Mouse (Mus musculus) forebrain, embryonic 15.5 days (tissue): ENCODE results near the gene Map1lc3a. TPM values are rescaled to one million over a fixed set of nuclear protein-coding genes. Genes with fewer than 3 reads are reported as not detected.

Source experiments
- ATAC-seq: fragments of 200-750 bp; cut with Nextera tagmentation; replicated peaks from 2 replicates; pipeline ENCODE4 v1.8.0; 2017; ENCODE audit warnings: mild to moderate bottlenecking, moderate TSS enrichment, moderate library complexity
- H3K27ac ChIP-seq: fragments of 300-500 bp; sonication (generic); replicated peaks from 2 replicates; pipeline ENCODE4 v1.5.1; 2015; ENCODE audit warnings: mild to moderate bottlenecking, inconsistent platforms
- H3K27me3 ChIP-seq: fragments of 300-500 bp; sonication (generic); 2 replicates; pipeline ENCODE4 v1.6.1; 2015; ENCODE audit warnings: inconsistent platforms
- H3K36me3 ChIP-seq: fragments of 300-500 bp; sonication (generic); 2 replicates; pipeline ENCODE4 v1.6.1; 2015; ENCODE audit warnings: mild to moderate bottlenecking, inconsistent platforms
- H3K4me1 ChIP-seq: fragments of 300-500 bp; sonication (generic); 2 replicates; pipeline ENCODE4 v1.6.1; 2015; ENCODE audit warnings: inconsistent platforms
- H3K4me2 ChIP-seq: fragments of 300-500 bp; sonication (generic); replicated peaks from 2 replicates; pipeline ENCODE4 v1.6.1; 2015; ENCODE audit warnings: mild to moderate bottlenecking, inconsistent platforms
- H3K4me3 ChIP-seq: fragments of 300-500 bp; sonication (generic); 2 replicates; pipeline ENCODE4 v1.5.1; 2015; ENCODE audit warnings: mild to moderate bottlenecking, inconsistent platforms
- H3K9ac ChIP-seq: fragments of 300-500 bp; sonication (generic); replicated peaks from 2 replicates; pipeline ENCODE4 v1.6.1; 2015; ENCODE audit warnings: mild to moderate bottlenecking, inconsistent platforms
- H3K9me3 ChIP-seq: fragments of 300-500 bp; sonication (generic); 2 replicates; pipeline ENCODE4 v1.6.1; 2016; ENCODE audit warnings: inconsistent platforms
- WGBS: fragments of 180-500 bp; shearing (Covaris S2); methylation state at CpG from one replicate; pipeline ENCODE4 v1.1.7; 2015; ENCODE audit warnings: mixed read lengths; 5-methylcytosine and 5-hydroxymethylcytosine counted together
- polyA plus RNA-seq: library from polyadenylated mRNA; unstranded; fragments of >200 nt; fragmentation: Nextera tagmentation; extraction: Ambion mirVana; gene quantifications from 2 replicates; pipeline ENCODE4 v1.2.1, GENCODE M21; 2015

The Map1lc3a gene
- polyA plus RNA-seq, 1 experiment from 2014 or later, result 365 TPM

GRCm38 (mm10) chr2:155290066-155290465 lies 14.0 kb downstream of the Map1lc3a start:
- Histone ChIP-seq H3K4me2 (no peak overlapping the region), H3K9me3 (no peaks in the 10 kb centered on the region), H3K27ac (no peak overlapping the region), H3K4me3 (no peak overlapping the region), H3K9ac (no peak overlapping the region), H3K27me3 (no peaks in the 10 kb centered on the region), H3K36me3 (peaks cover 38% of the 10 kb centered on the region), H3K4me1 (no peaks in the 10 kb centered on the region)
- no peak for ATAC-seq
- WGBS, result 94% methylated on average over 8 of the region's 8 CpGs

- no peaks in the 10 kb centered on the region for H3K4me1 ChIP-seq
- no peaks in the 10 kb centered on the region for H3K27me3 ChIP-seq
- no peak overlapping the region for H3K4me3 ChIP-seq
- ATAC-seq, result no peak
- H3K9ac ChIP-seq, result no peak overlapping the region
- WGBS, result 93% methylated on average over 2 of the region's 2 CpGs
- no peak overlapping the region for H3K4me2 ChIP-seq
- no peaks in the 10 kb centered on the region for H3K9me3 ChIP-seq
- H3K36me3 ChIP-seq, result peaks cover 70% of the 10 kb centered on the region
- H3K27ac ChIP-seq, result no peak overlapping the region
Measured at GRCm38 (mm10) chr2:155293382-155293781, 17.3 kb downstream of the Map1lc3a start.

- Histone ChIP-seq H3K4me2 (no peak overlapping the region), H3K4me3 (no peak overlapping the region), H3K27ac (no peak overlapping the region), H3K9me3 (no peaks in the 10 kb centered on the region), H3K27me3 (no peaks in the 10 kb centered on the region), H3K9ac (no peak overlapping the region), H3K4me1 (no peaks in the 10 kb centered on the region), H3K36me3 (peaks cover 75% of the 10 kb centered on the region)
- ATAC-seq, result no peak
- WGBS, result 96% methylated on average over 4 of the region's 4 CpGs
Measured at GRCm38 (mm10) chr2:155293946-155294345, 17.8 kb downstream of the Map1lc3a start.

- H3K9ac ChIP-seq, result no peak overlapping the region
- H3K4me2 ChIP-seq, result no peak overlapping the region
- no peak for ATAC-seq
- H3K4me3 ChIP-seq, result no peak overlapping the region
- 96% methylated on average over 6 of the region's 6 CpGs for WGBS
- H3K27ac ChIP-seq, result no peak overlapping the region
- peaks cover 76% of the 10 kb centered on the region for H3K36me3 ChIP-seq
- H3K4me1 ChIP-seq, result no peaks in the 10 kb centered on the region
- no peaks in the 10 kb centered on the region for H3K9me3 ChIP-seq
- no peaks in the 10 kb centered on the region for H3K27me3 ChIP-seq
Measured at GRCm38 (mm10) chr2:155295453-155295852, 19.4 kb downstream of the Map1lc3a start.

- Histone ChIP-seq H3K4me3 (no peak overlapping the region), H3K36me3 (peaks cover 61% of the 10 kb centered on the region), H3K4me2 (no peak overlapping the region), H3K9me3 (no peaks in the 10 kb centered on the region), H3K4me1 (no peaks in the 10 kb centered on the region), H3K27me3 (no peaks in the 10 kb centered on the region), H3K9ac (no peak overlapping the region), H3K27ac (no peak overlapping the region)
- WGBS, result 94% methylated on average over 4 of the region's 4 CpGs
- ATAC-seq, result no peak
Measured at GRCm38 (mm10) chr2:155299563-155299962, 23.5 kb downstream of the Map1lc3a start.

- no peaks in the 10 kb centered on the region for H3K9me3 ChIP-seq
- peak overlapping the region; percentile 52 for H3K27ac ChIP-seq
- no peak for ATAC-seq
- H3K36me3 ChIP-seq, result peaks cover 22% of the 10 kb centered on the region
- 37% methylated on average over 3 of the region's 3 CpGs for WGBS
- H3K4me3 ChIP-seq, result no peak overlapping the region
- no peaks in the 10 kb centered on the region for H3K27me3 ChIP-seq
- no peak overlapping the region for H3K4me2 ChIP-seq
- H3K4me1 ChIP-seq, result peaks cover 7% of the 10 kb centered on the region
- H3K9ac ChIP-seq, result no peak overlapping the region
Measured at GRCm38 (mm10) chr2:155308936-155309592, 33.0 kb downstream of the Map1lc3a start.

GRCm38 (mm10) chr2:155313671-155314070 lies 37.6 kb downstream of the Map1lc3a start:
- H3K4me1 ChIP-seq, result peaks cover 7% of the 10 kb centered on the region
- no peak overlapping the region for H3K4me3 ChIP-seq
- H3K4me2 ChIP-seq, result no peak overlapping the region
- peaks cover 25% of the 10 kb centered on the region for H3K36me3 ChIP-seq
- no peaks in the 10 kb centered on the region for H3K27me3 ChIP-seq
- WGBS, result 55% methylated on average over 6 of the region's 6 CpGs
- no peak overlapping the region for H3K9ac ChIP-seq
- H3K9me3 ChIP-seq, result no peaks in the 10 kb centered on the region
- no peak for ATAC-seq
- H3K27ac ChIP-seq, result no peak overlapping the region

GRCm38 (mm10) chr2:155318618-155319017 lies 42.5 kb downstream of the Map1lc3a start:
- H3K4me2 ChIP-seq, result no peak overlapping the region
- ATAC-seq, result no peak

GRCm38 (mm10) chr2:155320596-155320995 lies 44.5 kb downstream of the Map1lc3a start:
- no peak for ATAC-seq

More at GRCm38 (mm10) chr2:155318618-155319017, 42.5 kb downstream of the Map1lc3a start:
- WGBS, result 95% methylated on average over 2 of the region's 2 CpGs
- no peaks in the 10 kb centered on the region for H3K27me3 ChIP-seq
- H3K36me3 ChIP-seq, result peaks cover 20% of the 10 kb centered on the region; the same call in 1 of the 2 replicates
- no peak overlapping the region for H3K27ac ChIP-seq
- no peaks in the 10 kb centered on the region for H3K4me1 ChIP-seq
- no peak overlapping the region for H3K4me3 ChIP-seq
- no peaks in the 10 kb centered on the region for H3K9me3 ChIP-seq
- no peak overlapping the region for H3K9ac ChIP-seq

GRCm38 (mm10) chr2:155326001-155326400 lies 49.9 kb downstream of the Map1lc3a start:
- Histone ChIP-seq H3K9ac (no peak overlapping the region), H3K4me1 (no peaks in the 10 kb centered on the region), H3K27me3 (no peaks in the 10 kb centered on the region), H3K4me3 (no peak overlapping the region), H3K27ac (no peak overlapping the region), H3K4me2 (no peak overlapping the region), H3K36me3 (peaks cover 27% of the 10 kb centered on the region), H3K9me3 (no peaks in the 10 kb centered on the region)
- 91% methylated on average over 4 of the region's 4 CpGs for WGBS
- ATAC-seq, result no peak

More at GRCm38 (mm10) chr2:155320596-155320995, 44.5 kb downstream of the Map1lc3a start:
- Histone ChIP-seq H3K27me3 (no peaks in the 10 kb centered on the region), H3K36me3 (peaks cover 11% of the 10 kb centered on the region; the same call in 1 of the 2 replicates), H3K4me2 (no peak overlapping the region), H3K27ac (no peak overlapping the region), H3K4me1 (no peaks in the 10 kb centered on the region), H3K4me3 (no peak overlapping the region), H3K9me3 (no peaks in the 10 kb centered on the region), H3K9ac (no peak overlapping the region)
- 81% methylated on average over 5 of the region's 5 CpGs for WGBS

Other genes with a start within 250 kb of the Map1lc3a start
- 44.8 and 48.0 TPM in 2 replicates for gene Ahcy, start 201.8 kb upstream of the Map1lc3a start, polyA plus RNA-seq
- gene Itch, start 142.8 kb upstream of the Map1lc3a start, polyA plus RNA-seq, result 48.8 and 49.8 TPM in 2 replicates
- 632 and 664 TPM in 2 replicates for gene Dynlrb1, start 39.8 kb upstream of the Map1lc3a start, polyA plus RNA-seq
- 47.7 and 52.8 TPM in 2 replicates for gene Pigu, start 81.1 kb downstream of the Map1lc3a start, polyA plus RNA-seq
- gene Trp53inp2, start 104.8 kb downstream of the Map1lc3a start, polyA plus RNA-seq, result 73.2 and 87.6 TPM in 2 replicates
- gene Ncoa6, start 197.6 kb downstream of the Map1lc3a start, polyA plus RNA-seq, result 28.1 and 28.8 TPM in 2 replicates
- gene Acss2, start 241.7 kb downstream of the Map1lc3a start, polyA plus RNA-seq, result 21.6 and 22.5 TPM in 2 replicates
- gene Ggt7, start 241.9 kb downstream of the Map1lc3a start, polyA plus RNA-seq, result 51.6 and 53.7 TPM in 2 replicates